Mouse (Mus musculus): Measurements from ENCODE around the gene Hoxb2.

The Hoxb2 gene

GRCm38 (mm10) chr11:96344061-96344877 is 6.1 kb upstream of the Hoxb2 start:
- TF ChIP-seq POU5F1 (IDR thresholded peaks at IDR 0.05; ENCODE audit: borderline replicate concordance, low read length) (no peak), CTCF (conservative IDR thresholded peaks at IDR 0.05; ENCODE audit: low read length) (no peak), NANOG (IDR thresholded peaks at IDR 0.05; ENCODE audit: borderline replicate concordance, low read length) (no peak)
- Histone ChIP-seq H3K27me3 (ENCODE audit: insufficient read depth, low read length) (peaks cover 95% of the 10 kb centered on the region), H3K4me3 (replicated peaks; ENCODE audit: low read length) (peak overlapping the region; percentile 26; the same call in 1 of the 2 replicates), H3K4me1 (replicated peaks; ENCODE audit: low read depth, low read length) (peaks cover 39% of the 10 kb centered on the region), H3K36me3 (ENCODE audit: insufficient read depth, low read length) (no peaks in the 10 kb centered on the region), H3K9me3 (ENCODE audit: low read length) (no peaks in the 10 kb centered on the region)

GRCm38 (mm10) chr11:96344878-96345159 is 5.5 kb upstream of the Hoxb2 start:
- peaks cover 43% of the 10 kb centered on the region for H3K4me1 ChIP-seq (replicated peaks; ENCODE audit: low read depth, low read length)
- TF ChIP-seq POU5F1 (IDR thresholded peaks at IDR 0.05; ENCODE audit: borderline replicate concordance, low read length) (no peak), NANOG (IDR thresholded peaks at IDR 0.05; ENCODE audit: borderline replicate concordance, low read length) (no peak), CTCF (conservative IDR thresholded peaks at IDR 0.05; ENCODE audit: low read length) (no peak)
- H3K36me3 ChIP-seq (ENCODE audit: insufficient read depth, low read length): no peaks in the 10 kb centered on the region
- H3K27me3 ChIP-seq (ENCODE audit: insufficient read depth, low read length): peaks cover 95% of the 10 kb centered on the region
- no peak overlapping the region for H3K4me3 ChIP-seq (replicated peaks; ENCODE audit: low read length)
- no peaks in the 10 kb centered on the region for H3K9me3 ChIP-seq (ENCODE audit: low read length)

GRCm38 (mm10) chr11:96345220-96345892 is 5.0 kb upstream of the Hoxb2 start:
- Histone ChIP-seq H3K4me3 (replicated peaks; ENCODE audit: low read length) (peak overlapping the region; percentile 66), H3K4me1 (replicated peaks; ENCODE audit: low read depth, low read length) (peaks cover 46% of the 10 kb centered on the region), H3K27me3 (ENCODE audit: insufficient read depth, low read length) (peaks cover 95% of the 10 kb centered on the region), H3K9me3 (ENCODE audit: low read length) (no peaks in the 10 kb centered on the region), H3K36me3 (ENCODE audit: insufficient read depth, low read length) (no peaks in the 10 kb centered on the region)
- TF ChIP-seq CTCF (conservative IDR thresholded peaks at IDR 0.05; ENCODE audit: low read length) (no peak), NANOG (IDR thresholded peaks at IDR 0.05; ENCODE audit: borderline replicate concordance, low read length) (no peak), POU5F1 (IDR thresholded peaks at IDR 0.05; ENCODE audit: borderline replicate concordance, low read length) (no peak)

GRCm38 (mm10) chr11:96345893-96346806 is 4.2 kb upstream of the Hoxb2 start:
- H3K4me1 ChIP-seq (replicated peaks; ENCODE audit: low read depth, low read length): peaks cover 43% of the 10 kb centered on the region
- no peak for TF ChIP-seq POU5F1 (IDR thresholded peaks at IDR 0.05; ENCODE audit: borderline replicate concordance, low read length)
- TF ChIP-seq CTCF (conservative IDR thresholded peaks at IDR 0.05; ENCODE audit: low read length): no peak
- 0 out of 2 replicates have a peak, but pooled peaks have one; percentile 42 for TF ChIP-seq NANOG (IDR thresholded peaks at IDR 0.05; ENCODE audit: borderline replicate concordance, low read length)
- H3K4me3 ChIP-seq (replicated peaks; ENCODE audit: low read length): peak overlapping the region; percentile 66
- no peaks in the 10 kb centered on the region for H3K9me3 ChIP-seq (ENCODE audit: low read length)
- peaks cover 95% of the 10 kb centered on the region for H3K27me3 ChIP-seq (ENCODE audit: insufficient read depth, low read length)
- H3K36me3 ChIP-seq (ENCODE audit: insufficient read depth, low read length): no peaks in the 10 kb centered on the region

GRCm38 (mm10) chr11:96346916-96347520 is 3.3 kb upstream of the Hoxb2 start:
- TF ChIP-seq CTCF (conservative IDR thresholded peaks at IDR 0.05; ENCODE audit: low read length) (no peak), POU5F1 (IDR thresholded peaks at IDR 0.05; ENCODE audit: borderline replicate concordance, low read length) (no peak), NANOG (IDR thresholded peaks at IDR 0.05; ENCODE audit: borderline replicate concordance, low read length) (no peak)
- peaks cover 41% of the 10 kb centered on the region for H3K4me1 ChIP-seq (replicated peaks; ENCODE audit: low read depth, low read length)
- no peak overlapping the region for H3K4me3 ChIP-seq (replicated peaks; ENCODE audit: low read length)
- H3K9me3 ChIP-seq (ENCODE audit: low read length): no peaks in the 10 kb centered on the region
- H3K36me3 ChIP-seq (ENCODE audit: insufficient read depth, low read length): no peaks in the 10 kb centered on the region
- H3K27me3 ChIP-seq (ENCODE audit: insufficient read depth, low read length): peaks cover 95% of the 10 kb centered on the region

- Histone ChIP-seq H3K4me3 (replicated peaks; ENCODE audit: low read length) (no peak overlapping the region), H3K9me3 (ENCODE audit: low read length) (no peaks in the 10 kb centered on the region)
- TF ChIP-seq CTCF (conservative IDR thresholded peaks at IDR 0.05; ENCODE audit: low read length): no peak
- TF ChIP-seq POU5F1 (IDR thresholded peaks at IDR 0.05; ENCODE audit: borderline replicate concordance, low read length): no peak
- TF ChIP-seq NANOG (IDR thresholded peaks at IDR 0.05; ENCODE audit: borderline replicate concordance, low read length): no peak
These were observed 2.6 kb upstream of the Hoxb2 start for GRCm38 (mm10) chr11:96347717-96348116.

GRCm38 (mm10) chr11:96348141-96348928 is 2.0 kb upstream of the Hoxb2 start:
- TF ChIP-seq CTCF (conservative IDR thresholded peaks at IDR 0.05; ENCODE audit: low read length) (no peak), NANOG (IDR thresholded peaks at IDR 0.05; ENCODE audit: borderline replicate concordance, low read length) (no peak), POU5F1 (IDR thresholded peaks at IDR 0.05; ENCODE audit: borderline replicate concordance, low read length) (no peak)
- peaks cover 49% of the 10 kb centered on the region for H3K4me1 ChIP-seq (replicated peaks; ENCODE audit: low read depth, low read length)

More at GRCm38 (mm10) chr11:96347717-96348116, 2.6 kb upstream of the Hoxb2 start:
- no peaks in the 10 kb centered on the region for H3K36me3 ChIP-seq (ENCODE audit: insufficient read depth, low read length)
- peaks cover 46% of the 10 kb centered on the region for H3K4me1 ChIP-seq (replicated peaks; ENCODE audit: low read depth, low read length)
- peaks cover 95% of the 10 kb centered on the region for H3K27me3 ChIP-seq (ENCODE audit: insufficient read depth, low read length)

More at GRCm38 (mm10) chr11:96348141-96348928, 2.0 kb upstream of the Hoxb2 start:
- Histone ChIP-seq H3K4me3 (replicated peaks; ENCODE audit: low read length) (no peak overlapping the region), H3K27me3 (ENCODE audit: insufficient read depth, low read length) (peaks cover 95% of the 10 kb centered on the region), H3K36me3 (ENCODE audit: insufficient read depth, low read length) (no peaks in the 10 kb centered on the region), H3K9me3 (ENCODE audit: low read length) (no peaks in the 10 kb centered on the region)
